Mouse (Mus musculus): ENCODE results near the gene Taf13. TPM values are rescaled to one million over a fixed set of nuclear protein-coding genes. Genes with fewer than 3 reads are reported as not detected.

Gene Taf13
- 107 TPM for polyA plus RNA-seq (2014; fragmentation: Illumina TruSeq; extraction: RNeasy Lipid Tissue Mini Kit (QIAGEN cat#74804); ENCODE audit: low read depth, low replicate concordance)

GRCm38 (mm10) chr3:108571443-108572294 is at the start of gene Taf13:
Taf13 (plus strand) TSS chr3:108571698.

GRCm38 (mm10) chr3:108533951-108534350 is 37.5 kb upstream of the Taf13 start, which contains the start of gene 1700013F07Rik:
1700013F07Rik (plus strand) TSS chr3:108534150.

GRCm38 (mm10) chr3:108536517-108537260 is 34.8 kb upstream of the Taf13 start, which contains the start of gene 5330417C22Rik:
5330417C22Rik (minus strand) TSS chr3:108536536.

GRCm38 (mm10) chr3:108562133-108562730 is 9.3 kb upstream of the Taf13 start, which contains the start of gene Tmem167b:
Tmem167b (minus strand) TSS chr3:108562466.

GRCm38 (mm10) chr3:108590786-108591529 is 19.5 kb downstream of the Taf13 start, which contains the start of gene Wdr47:
Wdr47 (plus strand) TSS chr3:108591279.

Other genes with a start within 250 kb of the Taf13 start
- not detected for gene Mybphl, start 206.8 kb upstream of the Taf13 start, polyA plus RNA-seq (2014; fragmentation: Illumina TruSeq; extraction: RNeasy Lipid Tissue Mini Kit (QIAGEN cat#74804); ENCODE audit: low read depth, low replicate concordance)
- gene Psrc1, start 187.9 kb upstream of the Taf13 start, polyA plus RNA-seq (2014; fragmentation: Illumina TruSeq; extraction: RNeasy Lipid Tissue Mini Kit (QIAGEN cat#74804); ENCODE audit: low read depth, low replicate concordance), result not detected
- gene Celsr2, start 156.1 kb upstream of the Taf13 start, polyA plus RNA-seq (2014; fragmentation: Illumina TruSeq; extraction: RNeasy Lipid Tissue Mini Kit (QIAGEN cat#74804); ENCODE audit: low read depth, low replicate concordance), result 0.41 TPM
- gene Sars, start 126.5 kb upstream of the Taf13 start, polyA plus RNA-seq (2014; fragmentation: Illumina TruSeq; extraction: RNeasy Lipid Tissue Mini Kit (QIAGEN cat#74804); ENCODE audit: low read depth, low replicate concordance), result 21.2 TPM
- gene 1700013F07Rik, start 37.5 kb upstream of the Taf13 start, polyA plus RNA-seq (2014; fragmentation: Illumina TruSeq; extraction: RNeasy Lipid Tissue Mini Kit (QIAGEN cat#74804); ENCODE audit: low read depth, low replicate concordance), result not detected
- gene 5330417C22Rik, start 35.2 kb upstream of the Taf13 start, polyA plus RNA-seq (2014; fragmentation: Illumina TruSeq; extraction: RNeasy Lipid Tissue Mini Kit (QIAGEN cat#74804); ENCODE audit: low read depth, low replicate concordance), result 1.0 TPM
- 122 TPM for gene Tmem167b, start 9.2 kb upstream of the Taf13 start, polyA plus RNA-seq (2014; fragmentation: Illumina TruSeq; extraction: RNeasy Lipid Tissue Mini Kit (QIAGEN cat#74804); ENCODE audit: low read depth, low replicate concordance)
- 37.4 TPM for gene Wdr47, start 19.6 kb downstream of the Taf13 start, polyA plus RNA-seq (2014; fragmentation: Illumina TruSeq; extraction: RNeasy Lipid Tissue Mini Kit (QIAGEN cat#74804); ENCODE audit: low read depth, low replicate concordance)
- 43.8 TPM for gene Clcc1, start 82.2 kb downstream of the Taf13 start, polyA plus RNA-seq (2014; fragmentation: Illumina TruSeq; extraction: RNeasy Lipid Tissue Mini Kit (QIAGEN cat#74804); ENCODE audit: low read depth, low replicate concordance)
- gene Gpsm2, start 150.6 kb downstream of the Taf13 start, polyA plus RNA-seq (2014; fragmentation: Illumina TruSeq; extraction: RNeasy Lipid Tissue Mini Kit (QIAGEN cat#74804); ENCODE audit: low read depth, low replicate concordance), result 4.9 TPM
- gene Aknad1, start 168.0 kb downstream of the Taf13 start, polyA plus RNA-seq (2014; fragmentation: Illumina TruSeq; extraction: RNeasy Lipid Tissue Mini Kit (QIAGEN cat#74804); ENCODE audit: low read depth, low replicate concordance), result not detected

Data from adrenal gland, adult 10 weeks (tissue).